Mouse (Mus musculus) embryonic facial prominence, embryonic 15.5 days (tissue): ENCODE measurements at regions not wholly inside any gene's neighbourhood (a gene's known extent, or its start where the extent isn't known, plus 50 kb on each side); places are given as distances from the start of the nearest gene placed in this dataset.
A peak's percentile ranks its signal among the peaks of the same experiment; 100 is the strongest.

ENCODE experiments used
- ATAC-seq: fragments of 200-750 bp; cut with Nextera tagmentation; 2 replicates; pipeline ENCODE4 v1.8.0; 2017; ENCODE audit warnings: low read depth, moderate TSS enrichment; ENCODE audit not compliant: insufficient number of reproducible peaks, low FRiP score, low TSS enrichment
- H3K27ac ChIP-seq: fragments of 300-500 bp; sonication (generic); replicated peaks from 2 replicates; pipeline ENCODE4 v1.5.1; 2015; ENCODE audit warnings: mild to moderate bottlenecking, inconsistent platforms
- H3K27me3 ChIP-seq: fragments of 300-500 bp; sonication (generic); 2 replicates; pipeline ENCODE4 v1.6.1; 2015; ENCODE audit warnings: inconsistent platforms
- H3K36me3 ChIP-seq: fragments of 300-500 bp; sonication (generic); 2 replicates; pipeline ENCODE4 v1.6.1; 2015; ENCODE audit warnings: mild to moderate bottlenecking, inconsistent platforms
- H3K4me1 ChIP-seq: fragments of 300-500 bp; sonication (generic); 2 replicates; pipeline ENCODE4 v1.6.1; 2015; ENCODE audit warnings: inconsistent platforms
- H3K4me2 ChIP-seq: fragments of 300-500 bp; sonication (generic); replicated peaks from 2 replicates; pipeline ENCODE4 v1.6.1; 2015; ENCODE audit warnings: mild to moderate bottlenecking, inconsistent platforms
- H3K4me3 ChIP-seq: fragments of 300-500 bp; sonication (generic); replicated peaks from 2 replicates; pipeline ENCODE4 v1.5.1; 2015; ENCODE audit warnings: mild to moderate bottlenecking, inconsistent platforms
- H3K9ac ChIP-seq: fragments of 300-500 bp; sonication (generic); 2 replicates; pipeline ENCODE4 v1.6.1; 2015; ENCODE audit warnings: inconsistent platforms
- H3K9me3 ChIP-seq: fragments of 300-500 bp; sonication (generic); replicated peaks from 2 replicates; pipeline ENCODE4 v1.6.1; 2016; ENCODE audit warnings: inconsistent platforms
- WGBS: fragments of 180-500 bp; shearing (Covaris S2); methylation state at CpG from one replicate; pipeline ENCODE4 v1.1.7; 2015; 5-methylcytosine and 5-hydroxymethylcytosine counted together

DNA sequence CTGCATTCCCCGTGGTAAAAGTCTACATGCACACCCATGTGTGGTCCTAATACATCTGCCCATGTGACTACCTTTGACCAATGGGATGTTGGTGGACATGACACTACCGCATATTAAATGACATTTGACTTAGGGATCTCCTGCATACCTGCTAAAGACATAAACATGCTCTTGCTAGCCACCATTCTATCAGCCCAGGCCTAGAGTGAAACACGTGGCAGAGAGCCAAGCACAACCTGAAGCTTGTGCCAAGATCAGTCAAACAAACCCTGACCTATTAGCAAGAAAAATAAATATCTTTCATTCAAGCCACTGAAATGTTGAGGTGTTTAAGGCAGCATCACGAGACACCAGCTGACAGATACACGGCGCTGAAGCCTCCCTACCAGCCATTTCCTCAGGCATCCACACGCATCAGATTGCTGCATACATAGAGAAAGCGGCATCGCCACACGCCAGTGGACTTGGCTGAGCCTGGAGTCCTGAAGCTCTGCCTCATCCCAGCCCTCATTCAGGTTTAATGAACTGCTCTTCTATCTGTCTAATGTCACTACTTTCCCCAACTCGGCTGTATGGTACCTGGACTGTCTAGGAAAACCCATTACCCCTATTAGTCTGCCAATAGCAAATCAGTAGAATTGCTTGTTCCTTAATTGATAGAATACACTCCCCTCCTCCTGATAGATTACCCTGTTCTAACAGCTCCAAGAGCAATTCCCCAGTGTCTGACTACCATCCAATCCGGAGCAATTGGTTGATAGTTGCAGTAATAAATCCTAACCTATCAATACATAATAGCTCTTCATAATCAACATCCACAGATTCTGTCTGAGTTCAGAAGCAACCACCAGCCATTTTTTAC is 242.8 kb upstream of the Rsrc1 start:
- no peaks in the 10 kb centered on the region for H3K4me1 ChIP-seq
- no peaks in the 10 kb centered on the region for H3K27me3 ChIP-seq
- no peak overlapping the region for H3K4me2 ChIP-seq
- H3K9me3 ChIP-seq: no peaks in the 10 kb centered on the region
- ATAC-seq: 0 out of 2 replicates have a peak, but pooled peaks have one; percentile 7
- H3K36me3 ChIP-seq: no peaks in the 10 kb centered on the region
- H3K9ac ChIP-seq: no peak overlapping the region
- H3K4me3 ChIP-seq: no peak overlapping the region
- no peak overlapping the region for H3K27ac ChIP-seq
- 70% methylated on average over 12 of the region's 12 CpGs for WGBS

- Histone ChIP-seq H3K4me2 (no peak overlapping the region), H3K27ac (no peak overlapping the region)
These were observed 241.7 kb upstream of the Rsrc1 start for GRCm38 (mm10) chr3:66739356-66740014.

GRCm38 (mm10) chr3:66744133-66744913 is 236.9 kb upstream of the Rsrc1 start:
- Histone ChIP-seq H3K4me1 (no peaks in the 10 kb centered on the region), H3K36me3 (no peaks in the 10 kb centered on the region), H3K4me3 (no peak overlapping the region), H3K4me2 (no peak overlapping the region), H3K27ac (no peak overlapping the region), H3K9ac (no peak overlapping the region), H3K27me3 (no peaks in the 10 kb centered on the region), H3K9me3 (no peaks in the 10 kb centered on the region)
- 59% methylated on average over 11 of the region's 11 CpGs for WGBS
- ATAC-seq: no peak

More at GRCm38 (mm10) chr3:66739356-66740014, 241.7 kb upstream of the Rsrc1 start:
- WGBS: 56% methylated on average over 7 of the region's 7 CpGs
- ATAC-seq: no peak
- H3K9me3 ChIP-seq: no peaks in the 10 kb centered on the region
- H3K4me3 ChIP-seq: no peak overlapping the region
- H3K27me3 ChIP-seq: no peaks in the 10 kb centered on the region
- H3K4me1 ChIP-seq: no peaks in the 10 kb centered on the region
- H3K9ac ChIP-seq: no peak overlapping the region
- no peaks in the 10 kb centered on the region for H3K36me3 ChIP-seq

DNA sequence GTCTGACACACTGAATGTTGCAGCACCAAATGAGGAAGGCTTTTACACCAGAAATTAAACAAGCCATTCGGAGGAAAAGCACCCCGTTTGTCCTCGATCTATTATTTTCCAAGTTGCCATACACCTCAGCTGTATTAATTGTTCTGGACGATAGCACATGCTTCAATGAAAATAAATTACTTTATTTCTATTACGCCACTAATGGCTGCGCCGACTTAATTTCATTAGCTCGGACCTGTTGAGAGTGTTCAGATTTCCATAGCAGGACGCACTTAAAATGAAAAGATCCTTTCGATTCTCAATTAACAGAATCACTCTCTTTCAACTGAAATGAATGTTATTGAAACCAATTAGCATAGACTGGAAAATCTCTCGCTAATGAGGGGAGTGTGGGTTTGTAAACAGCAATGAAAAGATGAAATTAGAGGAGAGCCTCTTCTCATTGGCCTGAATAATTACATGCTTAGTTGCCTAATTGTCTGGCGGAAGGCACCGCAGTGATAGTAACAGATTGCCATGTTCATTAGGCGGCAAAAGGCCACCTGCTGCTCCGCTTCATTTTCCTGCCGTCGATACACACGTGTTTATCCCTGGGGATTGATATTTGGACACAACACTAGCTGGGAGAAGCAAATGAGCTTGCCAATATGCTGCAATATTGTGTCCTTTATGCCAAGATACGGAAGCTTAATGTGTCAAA is 234.7 kb upstream of the Rsrc1 start:
- WGBS: 76% methylated on average over 19 of the region's 19 CpGs
- Histone ChIP-seq H3K27me3 (no peaks in the 10 kb centered on the region), H3K4me2 (no peak overlapping the region), H3K9me3 (no peaks in the 10 kb centered on the region), H3K4me1 (no peaks in the 10 kb centered on the region), H3K36me3 (no peaks in the 10 kb centered on the region), H3K4me3 (no peak overlapping the region), H3K27ac (no peak overlapping the region), H3K9ac (no peak overlapping the region)
- peak; percentile 60; the same call in 1 of the 2 replicates for ATAC-seq

DNA sequence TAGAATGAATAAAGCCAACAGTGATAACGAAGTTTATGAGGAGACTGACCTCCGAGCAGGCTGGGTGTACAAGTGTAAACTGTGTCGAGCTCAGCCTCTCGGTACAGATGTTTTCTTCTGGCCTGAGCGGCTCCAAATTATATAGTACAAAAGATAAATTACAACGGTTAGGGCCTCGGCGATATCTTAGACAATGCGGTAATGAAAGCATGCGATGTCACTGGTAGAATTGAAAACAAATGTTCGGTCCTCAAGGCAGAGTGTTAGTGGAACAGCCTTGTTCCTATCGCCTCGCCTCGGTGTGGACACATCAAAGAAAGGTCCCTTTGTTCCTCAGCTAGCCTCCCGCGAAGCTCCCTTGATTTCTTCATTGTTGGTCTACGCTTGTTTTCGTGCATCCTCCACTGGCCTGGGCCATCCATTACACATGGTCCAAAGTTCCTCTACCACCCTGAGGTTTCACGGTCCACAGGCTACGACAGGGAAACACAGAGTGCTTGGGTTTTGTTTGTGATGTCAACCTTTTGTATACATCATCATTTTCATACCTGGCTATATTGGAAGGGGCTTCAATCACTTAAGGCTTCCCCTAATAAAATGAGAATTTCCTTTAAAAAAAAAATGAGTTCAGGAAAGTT is 234.0 kb upstream of the Rsrc1 start:
- ATAC-seq: no peak
- 43% methylated on average over 20 of the region's 20 CpGs for WGBS

DNA sequence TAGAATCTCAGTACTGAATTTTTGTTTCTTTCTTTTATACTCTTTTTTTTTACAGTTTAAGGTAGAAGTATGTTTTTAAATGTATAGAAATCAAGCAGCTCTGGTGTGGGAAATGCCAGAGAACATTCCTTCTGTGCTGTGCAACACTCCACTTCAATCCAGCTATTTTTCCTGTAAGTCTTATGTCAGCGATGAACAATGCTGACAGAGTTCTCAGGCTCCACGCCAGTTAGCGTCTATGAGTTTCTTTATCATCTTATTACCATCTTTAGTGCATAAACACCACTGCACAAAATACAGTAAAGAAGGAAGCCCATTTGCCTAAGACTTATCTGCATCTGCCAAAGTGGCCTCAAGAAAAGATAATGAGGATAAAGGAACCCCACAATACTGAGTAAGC is 223.0 kb upstream of the Rsrc1 start:
- WGBS: 63% methylated on average over 3 of the region's 3 CpGs
- Histone ChIP-seq H3K36me3 (no peaks in the 10 kb centered on the region), H3K9me3 (no peaks in the 10 kb centered on the region), H3K4me1 (0 out of 2 replicates have a peak, but pooled peaks cover 3% of the 10 kb centered on the region), H3K27ac (no peak overlapping the region), H3K27me3 (no peaks in the 10 kb centered on the region), H3K4me3 (no peak overlapping the region), H3K4me2 (no peak overlapping the region), H3K9ac (no peak overlapping the region)
- no peak for ATAC-seq

More for the DNA sequence above, 234.0 kb upstream of the Rsrc1 start:
- Histone ChIP-seq H3K4me3 (no peak overlapping the region), H3K9me3 (no peaks in the 10 kb centered on the region), H3K27me3 (no peaks in the 10 kb centered on the region), H3K36me3 (no peaks in the 10 kb centered on the region), H3K4me2 (no peak overlapping the region), H3K4me1 (no peaks in the 10 kb centered on the region), H3K27ac (no peak overlapping the region), H3K9ac (no peak overlapping the region)

GRCm38 (mm10) chr3:66759841-66760240 is 221.3 kb upstream of the Rsrc1 start:
- Histone ChIP-seq H3K4me2 (no peak overlapping the region), H3K27me3 (no peaks in the 10 kb centered on the region), H3K4me1 (0 out of 2 replicates have a peak, but pooled peaks cover 3% of the 10 kb centered on the region), H3K9me3 (no peaks in the 10 kb centered on the region), H3K9ac (no peak overlapping the region), H3K27ac (no peak overlapping the region), H3K4me3 (no peak overlapping the region), H3K36me3 (no peaks in the 10 kb centered on the region)
- ATAC-seq: no peak
- WGBS: 92% methylated on average over 4 of the region's 4 CpGs

DNA sequence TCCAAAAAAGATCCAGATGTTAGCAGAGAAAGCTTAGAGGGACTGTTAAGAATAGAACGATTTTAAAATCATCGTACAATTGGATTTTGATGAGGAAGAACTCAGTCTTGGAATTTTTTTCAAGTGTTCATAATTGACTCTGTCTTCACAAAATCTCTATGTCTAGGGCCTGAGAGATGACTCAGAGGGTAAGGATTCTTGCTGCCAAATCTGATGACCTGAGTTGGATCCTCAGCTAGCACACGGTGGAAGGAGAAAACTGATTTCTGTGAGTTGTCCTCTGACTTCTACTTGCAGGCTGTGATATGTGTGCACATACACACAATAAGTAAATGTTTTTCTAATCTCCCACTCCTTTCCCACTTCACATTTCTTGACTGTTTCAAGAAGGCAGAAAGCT is 218.7 kb upstream of the Rsrc1 start:
- no peaks in the 10 kb centered on the region for H3K27me3 ChIP-seq
- H3K4me3 ChIP-seq: no peak overlapping the region
- no peak overlapping the region for H3K27ac ChIP-seq
- no peak for ATAC-seq
- no peak overlapping the region for H3K9ac ChIP-seq
- no peaks in the 10 kb centered on the region for H3K36me3 ChIP-seq
- no peaks in the 10 kb centered on the region for H3K9me3 ChIP-seq
- 0 out of 2 replicates have a peak, but pooled peaks cover 3% of the 10 kb centered on the region for H3K4me1 ChIP-seq
- WGBS: 51% methylated on average over 3 of the region's 3 CpGs
- H3K4me2 ChIP-seq: no peak overlapping the region

- no peak overlapping the region for H3K4me3 ChIP-seq
- ATAC-seq: no peak
- no peaks in the 10 kb centered on the region for H3K27me3 ChIP-seq
- H3K27ac ChIP-seq: no peak overlapping the region
- no peak overlapping the region for H3K9ac ChIP-seq
- H3K4me2 ChIP-seq: no peak overlapping the region
- no peaks in the 10 kb centered on the region for H3K9me3 ChIP-seq
- 0 out of 2 replicates have a peak, but pooled peaks cover 2% of the 10 kb centered on the region for H3K4me1 ChIP-seq
- WGBS: 56% methylated on average over 12 of the region's 12 CpGs
- no peaks in the 10 kb centered on the region for H3K36me3 ChIP-seq
These were observed 183.7 kb upstream of the Rsrc1 start for GRCm38 (mm10) chr3:66797351-66798010.

- no peak for ATAC-seq
- no peak overlapping the region for H3K9ac ChIP-seq
- H3K4me2 ChIP-seq: no peak overlapping the region
- no peak overlapping the region for H3K4me3 ChIP-seq
- no peaks in the 10 kb centered on the region for H3K9me3 ChIP-seq
- no peaks in the 10 kb centered on the region for H3K27me3 ChIP-seq
- H3K27ac ChIP-seq: no peak overlapping the region
- 0 out of 2 replicates have a peak, but pooled peaks cover 2% of the 10 kb centered on the region for H3K4me1 ChIP-seq
- WGBS: 52% methylated on average over 5 of the region's 5 CpGs
- H3K36me3 ChIP-seq: no peaks in the 10 kb centered on the region
These were observed 182.9 kb upstream of the Rsrc1 start for GRCm38 (mm10) chr3:66798292-66798691.
